Mouse (Mus musculus) activated CD4-positive, CD25-positive, alpha-beta regulatory T cell, adult 4 months (primary cell): Measurements from ENCODE around the gene Naa35. TPM values are rescaled to one million over a fixed set of nuclear protein-coding genes. Genes with fewer than 3 reads are reported as not detected.

Source experiments
- ATAC-seq: one replicate; pipeline ENCODE4 v1.8.0; 2017
- polyA plus RNA-seq, 2 experiments: library from polyadenylated mRNA; unstranded; fragments of 100-300 nt; shearing (Covaris generic); gene quantifications; one replicate each; pipeline ENCODE4 v1.2.1; 2017

Gene Naa35
- polyA plus RNA-seq, 2 experiments from 2014 or later: 79.9 to 87.5 TPM

DNA sequence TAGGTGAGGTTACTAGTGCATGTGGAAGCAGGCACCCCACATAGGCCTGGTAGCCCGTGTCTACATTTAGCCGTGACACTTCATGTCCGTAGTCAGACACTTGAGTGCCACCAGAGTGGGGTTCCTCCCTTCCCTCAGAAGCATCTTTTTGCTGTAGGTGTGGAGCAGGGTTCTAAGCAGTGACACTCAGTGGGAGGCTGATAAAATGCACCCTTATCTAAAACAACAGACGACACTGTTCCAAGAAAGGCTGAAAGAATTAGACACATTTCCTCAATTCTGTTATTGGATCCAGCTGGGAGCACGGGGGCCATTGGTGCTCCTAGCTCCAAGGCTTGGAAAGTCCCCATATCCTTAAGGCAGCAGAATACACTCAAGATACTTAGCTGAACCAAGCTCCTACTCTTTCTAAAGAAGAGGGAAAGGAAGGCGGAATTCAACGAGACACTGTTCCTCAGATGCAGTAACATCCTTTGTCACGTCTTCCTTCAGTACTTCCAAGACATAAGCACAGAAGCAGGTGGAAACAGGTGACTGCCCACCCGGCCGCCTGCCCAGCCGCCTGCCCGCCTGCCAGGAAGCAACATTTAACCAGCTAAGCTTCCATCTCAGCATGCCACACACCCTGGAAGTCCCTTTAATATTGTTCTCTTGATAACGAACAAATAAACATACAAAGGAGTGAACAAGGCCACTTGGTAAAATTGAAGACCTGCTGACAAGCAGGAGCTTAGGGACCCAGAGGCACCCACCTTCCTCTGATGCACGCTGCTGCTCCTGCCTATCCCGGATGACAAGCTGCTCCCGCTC lies 54.5 kb downstream of the Naa35 start:
- ATAC-seq: no peak

DNA sequence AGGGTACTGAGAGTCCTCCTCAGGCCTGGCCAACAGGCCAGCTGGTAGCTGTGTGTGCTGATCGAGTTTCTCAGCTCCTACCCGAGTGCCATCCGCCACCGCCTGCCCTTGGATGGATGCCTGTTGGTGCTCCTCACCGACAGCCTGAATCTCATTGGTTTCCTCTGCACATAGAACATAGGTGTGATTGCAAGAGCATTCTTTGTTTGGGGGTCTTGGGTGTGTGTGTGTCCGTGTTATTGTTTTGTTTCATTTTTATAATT lies 55.0 kb downstream of the Naa35 start:
- no peak for ATAC-seq

DNA sequence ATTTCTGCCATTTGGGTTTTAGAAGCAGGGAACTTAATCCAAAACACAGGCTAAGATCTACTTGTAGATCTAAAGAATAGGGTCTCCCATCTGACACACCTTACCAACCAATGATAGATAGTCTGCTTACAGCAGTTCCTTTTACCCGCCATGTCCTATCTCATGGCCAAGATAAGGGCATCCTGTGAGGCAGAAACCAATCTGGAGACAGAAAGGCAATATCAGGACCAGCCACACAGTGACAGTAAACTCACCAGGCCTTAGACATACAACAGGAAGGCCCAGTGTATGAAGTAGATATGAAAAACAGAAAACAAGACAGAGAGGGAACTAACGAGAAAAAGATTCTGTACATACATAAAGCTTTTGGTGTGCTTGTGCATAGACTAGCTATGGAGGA lies 57.8 kb downstream of the Naa35 start:
- no peak for ATAC-seq

DNA sequence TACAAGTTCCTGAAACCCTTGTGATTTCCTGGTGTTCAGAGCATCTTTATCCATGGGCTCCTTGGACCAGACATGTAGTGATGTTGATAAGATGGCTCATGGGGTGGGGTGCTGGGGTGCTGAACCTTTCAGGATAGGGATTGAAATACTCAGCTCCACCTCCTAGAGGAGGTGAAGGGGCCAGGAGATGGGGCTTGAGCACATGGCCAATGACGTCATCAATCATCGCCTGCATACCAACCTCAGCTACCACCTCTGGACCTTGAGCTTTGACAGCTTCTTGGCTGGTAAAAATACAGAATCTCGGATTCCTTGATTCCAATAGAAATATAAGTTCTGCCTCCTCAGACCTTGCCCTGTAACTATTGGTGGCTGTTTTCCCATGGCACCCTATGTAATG lies 60.4 kb downstream of the Naa35 start:
- ATAC-seq: no peak

DNA sequence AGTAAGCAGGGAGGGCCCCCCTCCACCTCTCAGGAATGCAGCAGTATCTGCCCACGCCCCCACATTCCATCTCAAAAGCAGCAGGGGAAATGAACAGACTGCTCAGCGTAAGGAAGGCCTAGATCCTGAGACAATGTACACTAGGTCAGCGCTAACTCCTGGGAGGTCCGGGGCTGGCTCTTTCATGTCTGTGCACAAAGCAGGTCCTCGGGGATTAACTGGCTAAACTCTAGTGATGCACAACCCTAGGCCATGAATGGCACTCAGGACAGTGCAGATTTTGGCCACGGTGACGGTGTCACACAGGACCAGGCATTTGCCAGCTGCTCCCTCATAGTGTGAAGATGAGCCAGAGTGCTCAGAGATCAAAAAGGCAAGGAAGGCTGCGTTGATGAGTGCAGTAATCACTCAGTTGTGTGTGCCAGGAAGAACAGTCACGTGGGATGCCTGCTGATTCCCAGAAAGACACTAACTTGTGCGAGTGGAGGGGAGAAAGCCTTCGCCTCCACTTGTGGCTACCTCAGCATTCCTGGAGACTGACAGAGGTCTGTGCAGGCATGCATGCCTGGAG lies 61.7 kb downstream of the Naa35 start:
- no peak for ATAC-seq

DNA sequence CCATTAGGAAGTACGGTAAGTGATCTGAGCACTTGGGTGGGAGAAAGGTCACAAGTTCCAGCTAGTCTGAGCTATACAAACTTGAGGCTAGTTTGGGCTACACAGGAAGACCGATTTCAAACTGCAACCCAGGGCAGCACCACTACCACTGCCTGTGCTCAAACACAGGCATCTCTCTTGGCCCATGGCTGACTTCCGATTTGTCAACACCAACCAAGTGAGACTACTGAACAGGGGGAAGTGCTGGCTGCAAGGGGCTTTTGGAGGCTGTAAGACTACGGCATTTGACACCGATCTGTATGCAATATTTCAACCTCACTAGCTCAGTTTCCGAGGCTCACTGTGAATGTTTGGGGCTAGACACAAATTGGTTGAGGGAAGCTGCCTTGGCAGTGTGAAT lies 62.4 kb downstream of the Naa35 start:
- ATAC-seq: no peak

- ATAC-seq: no peak
Measured at GRCm38 (mm10) chr13:59648598-59648997, 63.5 kb downstream of the Naa35 start.

DNA sequence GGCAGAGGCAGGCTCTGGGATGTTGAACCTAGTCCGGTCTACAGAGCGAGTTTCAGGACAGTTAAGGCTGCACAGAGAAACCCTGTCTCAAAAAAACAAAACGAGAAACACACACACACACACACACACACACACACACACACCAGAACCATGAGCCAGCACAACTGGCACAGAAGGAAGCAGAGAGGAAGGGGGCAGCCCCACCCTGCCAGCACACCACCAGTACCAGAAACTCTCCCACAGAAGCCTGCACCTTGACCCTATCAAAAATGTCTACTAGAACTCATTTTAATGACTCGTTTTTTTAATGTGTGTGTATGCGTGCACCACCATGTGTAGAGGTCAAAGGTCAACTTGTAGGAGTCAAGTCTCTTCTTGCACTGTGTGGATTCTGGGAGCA lies 64.7 kb downstream of the Naa35 start:
- ATAC-seq: no peak

GRCm38 (mm10) chr13:59652651-59653050 lies 67.6 kb downstream of the Naa35 start:
- ATAC-seq: no peak

DNA sequence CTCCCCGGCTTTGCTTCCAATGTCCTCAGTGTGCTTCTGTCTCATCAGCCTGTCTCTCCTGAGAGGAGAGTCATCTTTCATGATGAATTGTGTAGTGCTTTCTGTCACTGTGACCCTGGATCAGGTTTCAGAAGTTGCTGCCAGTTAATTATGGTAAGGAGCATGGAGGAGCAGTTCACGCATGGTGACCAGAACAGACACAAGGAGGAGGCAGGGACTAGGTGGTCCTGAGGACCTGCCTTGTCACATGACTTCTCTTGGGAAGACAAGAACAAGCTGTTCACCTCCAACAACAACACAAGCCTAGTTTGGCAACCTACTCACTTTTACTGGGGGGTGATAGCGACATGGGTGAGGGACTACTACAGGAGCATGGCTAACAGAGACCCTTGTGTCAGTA lies 68.1 kb downstream of the Naa35 start:
- ATAC-seq: no peak

GRCm38 (mm10) chr13:59654465-59654864 lies 69.4 kb downstream of the Naa35 start:
- ATAC-seq: no peak

GRCm38 (mm10) chr13:59655718-59656315 lies 70.8 kb downstream of the Naa35 start:
- no peak for ATAC-seq

DNA sequence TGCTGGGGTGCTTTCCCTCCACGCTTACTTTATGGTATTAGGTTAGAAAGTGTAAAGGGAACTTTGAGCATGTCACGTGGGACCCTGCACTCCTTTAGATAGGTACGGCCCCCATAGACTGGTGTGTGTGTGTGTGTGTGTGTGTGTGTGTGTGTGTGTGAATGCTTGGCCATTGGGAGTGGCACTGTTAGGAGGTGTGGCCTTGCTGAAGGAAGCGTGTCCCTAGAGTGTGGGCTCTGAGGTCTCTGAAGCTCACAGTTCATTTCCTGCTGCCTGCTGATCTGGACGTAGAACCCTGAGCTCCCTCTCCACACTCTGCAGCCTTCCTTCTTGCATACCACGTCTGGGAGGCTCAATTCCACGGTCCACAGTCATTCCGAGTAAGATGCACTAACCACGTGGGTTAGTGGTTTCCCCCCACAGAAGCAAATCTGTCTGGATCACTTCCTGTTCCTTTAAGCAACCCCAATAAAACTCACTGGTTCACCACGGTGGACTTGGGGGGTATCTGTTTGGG lies 71.3 kb downstream of the Naa35 start:
- peak; percentile 83 for ATAC-seq

- peak; percentile 12 for ATAC-seq
Measured at GRCm38 (mm10) chr13:59656975-59657388, 71.9 kb downstream of the Naa35 start.

DNA sequence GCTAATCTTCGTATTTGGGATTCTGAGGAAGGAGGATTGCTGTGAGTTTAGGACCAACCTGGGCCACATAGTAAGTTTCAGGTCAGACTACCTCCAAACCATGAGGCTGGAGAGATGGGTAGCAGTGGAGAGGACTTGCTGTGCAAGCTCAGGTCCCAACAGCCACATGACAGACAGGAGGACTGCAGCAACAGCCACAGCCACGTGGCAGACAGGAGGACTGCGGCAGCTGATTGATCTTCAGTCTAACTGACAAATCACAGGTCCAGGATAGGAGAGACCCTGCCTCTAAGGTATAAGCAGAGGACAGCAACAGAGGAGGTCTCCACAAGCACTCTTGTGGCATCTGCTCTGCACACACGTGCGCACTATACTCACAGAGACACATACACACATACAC lies 72.7 kb downstream of the Naa35 start:
- no peak for ATAC-seq

GRCm38 (mm10) chr13:59660371-59660770 lies 75.3 kb downstream of the Naa35 start:
- no peak for ATAC-seq

DNA sequence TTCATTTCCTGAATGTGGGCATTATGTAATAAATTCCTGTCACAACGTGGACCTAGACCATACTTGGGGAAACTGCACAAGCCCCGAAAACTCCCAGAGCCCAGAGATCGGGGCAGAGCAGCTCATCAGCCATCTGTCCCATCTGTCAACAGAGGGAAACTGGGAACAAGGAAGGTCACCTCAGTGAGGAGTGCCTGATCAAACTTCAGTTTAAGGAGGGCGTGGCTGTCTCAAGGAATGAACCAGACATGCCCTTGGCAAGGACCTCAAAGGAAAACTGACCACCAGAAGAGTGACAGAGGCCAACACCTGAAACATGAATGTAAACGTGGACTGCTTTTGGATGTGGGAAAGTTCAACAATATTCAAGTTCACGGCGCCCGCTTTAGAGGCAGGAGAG lies 76.3 kb downstream of the Naa35 start:
- no peak for ATAC-seq

- ATAC-seq: no peak
Measured at GRCm38 (mm10) chr13:59661966-59662365, 76.9 kb downstream of the Naa35 start.

- ATAC-seq: no peak
Measured at GRCm38 (mm10) chr13:59663939-59664712, 79.1 kb downstream of the Naa35 start.

GRCm38 (mm10) chr13:59667763-59668162 lies 82.7 kb downstream of the Naa35 start:
- ATAC-seq: no peak

GRCm38 (mm10) chr13:59668501-59669093 lies 83.5 kb downstream of the Naa35 start:
- peak; percentile 87 for ATAC-seq

GRCm38 (mm10) chr13:59669946-59670345 lies 84.9 kb downstream of the Naa35 start:
- ATAC-seq: no peak

- ATAC-seq: no peak
Measured at GRCm38 (mm10) chr13:59671521-59671920, 86.5 kb downstream of the Naa35 start.
